Mouse (Mus musculus) midbrain, embryonic 15.5 days (tissue): ENCODE data around the gene Chn2. TPM values are rescaled to one million over a fixed set of nuclear protein-coding genes. Genes with fewer than 3 reads are reported as not detected.

Experiments
- ATAC-seq: fragments of 200-750 bp; cut with Nextera tagmentation; replicated peaks from 2 replicates; pipeline ENCODE4 v1.8.0; 2017; ENCODE audit warnings: moderate TSS enrichment
- H3K27ac ChIP-seq: fragments of 300-500 bp; sonication (generic); 2 replicates; pipeline ENCODE4 v1.5.1; 2015; ENCODE audit warnings: mild to moderate bottlenecking, inconsistent platforms
- H3K27me3 ChIP-seq: fragments of 300-500 bp; sonication (generic); replicated peaks from 2 replicates; pipeline ENCODE4 v1.6.1; 2015; ENCODE audit warnings: inconsistent platforms
- H3K36me3 ChIP-seq: fragments of 300-500 bp; sonication (generic); replicated peaks from 2 replicates; pipeline ENCODE4 v1.6.1; 2015; ENCODE audit warnings: inconsistent platforms
- H3K4me1 ChIP-seq: fragments of 300-500 bp; sonication (generic); 2 replicates; pipeline ENCODE4 v1.6.1; 2015; ENCODE audit warnings: inconsistent platforms
- H3K4me2 ChIP-seq: fragments of 300-500 bp; sonication (generic); 2 replicates; pipeline ENCODE4 v1.6.1; 2015; ENCODE audit warnings: inconsistent platforms, mild to moderate bottlenecking, moderate library complexity
- H3K4me3 ChIP-seq: fragments of 300-500 bp; sonication (generic); 2 replicates; pipeline ENCODE4 v1.5.1; 2015; ENCODE audit warnings: mild to moderate bottlenecking, inconsistent platforms
- H3K9ac ChIP-seq: fragments of 300-500 bp; sonication (generic); 2 replicates; pipeline ENCODE4 v1.6.1; 2015; ENCODE audit warnings: mild to moderate bottlenecking, inconsistent platforms
- H3K9me3 ChIP-seq: fragments of 300-500 bp; sonication (generic); 2 replicates; pipeline ENCODE4 v1.6.1; 2016; ENCODE audit warnings: inconsistent platforms
- WGBS: fragments of 180-500 bp; shearing (Covaris S2); methylation state at CpG from one replicate; pipeline ENCODE4 v1.1.7; 2015; ENCODE audit warnings: mixed read lengths; 5-methylcytosine and 5-hydroxymethylcytosine counted together
- polyA plus RNA-seq: library from polyadenylated mRNA; unstranded; fragments of >200 nt; fragmentation: Nextera tagmentation; extraction: Ambion mirVana; gene quantifications from 2 replicates; pipeline ENCODE4 v1.2.1, GENCODE M21; 2015

Chn2 gene
- polyA plus RNA-seq, 1 experiment from 2014 or later, result 37.5 TPM

DNA sequence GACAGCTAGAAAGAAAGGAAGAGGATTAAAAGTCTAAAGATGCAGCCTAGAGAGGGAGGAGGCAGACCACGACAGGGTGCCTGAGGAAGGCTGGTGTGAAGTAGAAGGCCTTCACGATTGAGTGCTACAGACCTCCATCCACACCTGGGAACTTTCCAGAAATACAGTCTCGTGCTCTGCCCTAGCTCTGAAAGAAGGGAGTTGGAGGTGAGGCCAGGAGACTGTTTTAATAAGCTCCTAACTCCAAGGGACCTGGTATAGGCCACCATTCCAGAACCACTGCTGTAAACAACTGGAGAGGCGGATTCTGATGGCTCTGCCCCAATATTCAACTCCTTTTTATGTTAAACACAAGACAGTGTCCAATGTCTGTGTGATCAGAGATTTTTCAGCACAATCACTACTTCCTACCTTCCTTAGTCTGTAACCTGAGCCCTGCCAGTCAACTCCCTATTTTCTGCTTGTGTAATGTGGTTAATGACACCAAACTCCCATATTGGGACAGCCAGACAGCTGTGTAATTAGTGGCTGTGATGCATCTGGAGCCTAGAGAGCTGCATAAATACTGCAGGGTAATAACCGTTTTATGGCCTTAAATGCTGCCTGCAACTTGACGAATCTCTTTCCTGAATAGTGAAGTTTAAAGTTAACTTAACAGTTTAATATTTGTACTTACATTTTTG lies 109.6 kb downstream of the Chn2 start:
- H3K4me1 ChIP-seq, result no peaks in the 10 kb centered on the region
- ATAC-seq, result no peak
- H3K4me3 ChIP-seq, result no peak overlapping the region
- H3K27me3 ChIP-seq, result no peaks in the 10 kb centered on the region
- H3K9me3 ChIP-seq, result no peaks in the 10 kb centered on the region
- no peak overlapping the region for H3K4me2 ChIP-seq
- H3K9ac ChIP-seq, result no peak overlapping the region
- H3K36me3 ChIP-seq, result no peaks in the 10 kb centered on the region
- 63% methylated on average over 6 of the region's 6 CpGs for WGBS
- no peak overlapping the region for H3K27ac ChIP-seq

DNA sequence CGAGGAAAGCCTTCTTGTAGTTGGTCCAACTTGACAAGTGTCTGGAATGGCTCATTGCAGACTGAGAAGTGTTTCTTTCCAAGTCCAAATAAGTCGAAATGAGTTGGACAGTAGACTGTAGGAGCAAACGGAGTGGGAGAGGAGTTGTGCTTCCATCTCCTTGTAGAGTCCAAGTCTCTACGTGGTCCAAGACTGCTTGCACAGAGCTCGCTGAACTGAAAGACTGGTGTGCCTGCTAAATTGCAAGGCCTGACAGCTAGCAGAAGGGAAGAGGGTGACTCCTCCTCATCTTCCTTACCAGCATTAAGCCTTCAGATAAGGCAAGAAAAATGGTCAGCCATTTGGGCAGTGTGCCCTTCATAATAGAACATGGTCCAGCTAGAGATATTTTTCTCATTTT lies 111.5 kb downstream of the Chn2 start:
- WGBS, result 90% methylated on average over 5 of the region's 5 CpGs
- Histone ChIP-seq H3K27me3 (no peaks in the 10 kb centered on the region), H3K4me3 (no peak overlapping the region), H3K36me3 (no peaks in the 10 kb centered on the region), H3K9ac (no peak overlapping the region), H3K27ac (no peak overlapping the region), H3K9me3 (no peaks in the 10 kb centered on the region), H3K4me2 (no peak overlapping the region), H3K4me1 (no peaks in the 10 kb centered on the region)
- ATAC-seq, result no peak

DNA sequence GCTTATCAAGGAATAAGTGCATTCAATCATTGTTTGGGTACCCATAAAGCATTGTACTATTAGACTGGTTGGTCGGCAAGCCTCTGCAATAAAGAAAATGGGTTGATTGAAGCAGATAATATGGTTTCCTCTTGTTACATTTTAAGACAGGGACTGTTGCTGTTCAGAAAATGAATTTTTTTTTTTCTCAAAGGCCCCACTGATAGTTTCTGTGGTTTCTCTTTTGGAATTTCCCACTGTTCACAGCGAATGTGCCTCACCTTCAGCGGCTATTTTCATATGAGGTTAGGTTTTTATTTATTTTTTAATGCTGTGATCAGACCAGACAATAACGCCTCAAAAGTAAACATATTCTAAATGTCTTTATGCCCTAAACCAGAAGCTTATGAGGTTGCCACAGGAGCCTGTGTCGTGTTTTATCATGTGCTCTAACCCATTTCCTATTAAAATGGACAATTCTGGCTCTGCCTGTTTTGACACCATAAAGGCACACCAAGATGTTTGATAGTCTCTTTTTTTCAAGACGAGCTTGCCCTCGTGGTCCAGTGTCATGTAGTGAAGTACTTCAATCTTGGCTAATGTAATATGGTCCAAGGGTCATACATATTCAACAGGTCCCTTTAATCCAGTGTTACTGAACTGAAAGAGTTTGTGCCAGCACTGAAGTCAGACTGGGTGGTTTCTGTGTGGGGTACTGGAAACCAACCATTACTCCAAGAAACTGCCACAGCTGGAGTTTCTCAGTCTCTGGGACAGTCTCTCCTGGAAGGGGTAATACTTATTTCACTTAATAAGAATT lies 112.3 kb downstream of the Chn2 start:
- Histone ChIP-seq H3K27ac (no peak overlapping the region), H3K27me3 (no peaks in the 10 kb centered on the region), H3K4me3 (no peak overlapping the region), H3K4me1 (no peaks in the 10 kb centered on the region), H3K4me2 (no peak overlapping the region), H3K9me3 (no peaks in the 10 kb centered on the region), H3K9ac (no peak overlapping the region), H3K36me3 (no peaks in the 10 kb centered on the region)
- 67% methylated on average over 7 of the region's 7 CpGs for WGBS
- ATAC-seq, result no peak

DNA sequence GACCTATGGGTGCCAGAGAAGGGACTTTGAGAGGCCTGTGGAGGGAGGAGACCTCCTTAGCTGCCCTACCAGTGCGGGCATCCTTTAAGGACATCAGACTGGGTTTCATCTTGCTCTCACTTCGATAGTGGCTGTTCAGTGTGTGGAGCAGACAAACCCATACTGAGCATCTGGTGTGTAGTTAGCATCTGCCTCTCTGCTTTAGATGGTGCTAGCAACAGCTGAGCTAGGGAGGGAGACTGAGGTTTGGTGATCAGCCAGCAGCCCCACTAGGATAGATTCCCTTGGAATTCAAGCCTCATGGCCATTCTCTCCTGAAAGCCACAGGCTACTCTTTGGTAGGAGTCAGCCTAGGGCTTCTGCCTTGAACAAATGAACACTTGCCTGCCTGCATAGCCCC lies 117.7 kb downstream of the Chn2 start:
- H3K9ac ChIP-seq, result no peak overlapping the region
- H3K4me1 ChIP-seq, result no peaks in the 10 kb centered on the region
- no peak overlapping the region for H3K27ac ChIP-seq
- no peak overlapping the region for H3K4me3 ChIP-seq
- H3K36me3 ChIP-seq, result no peaks in the 10 kb centered on the region
- H3K4me2 ChIP-seq, result no peak overlapping the region
- no peaks in the 10 kb centered on the region for H3K27me3 ChIP-seq
- no peak for ATAC-seq
- WGBS, result 83% methylated on average over 2 of the region's 2 CpGs
- no peaks in the 10 kb centered on the region for H3K9me3 ChIP-seq

DNA sequence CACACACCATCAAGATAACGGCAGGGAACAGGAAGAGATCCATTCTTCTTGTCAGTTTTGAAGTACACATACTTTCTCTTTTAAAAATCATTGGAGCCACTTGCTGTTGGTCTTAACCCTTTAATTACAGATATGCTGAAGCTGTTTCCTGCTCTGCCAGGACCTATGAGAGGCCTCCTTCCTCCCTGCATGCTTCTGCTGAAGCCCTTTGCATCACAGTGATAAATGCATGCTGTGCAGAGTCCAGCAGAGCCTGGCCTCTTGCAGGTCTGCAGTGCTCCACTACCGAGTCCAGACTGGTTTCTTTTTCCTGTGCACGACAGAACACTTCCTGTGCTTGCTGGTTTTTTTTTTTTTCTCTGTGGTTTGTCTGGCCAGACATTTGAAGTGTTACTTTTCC lies 119.0 kb downstream of the Chn2 start:
- H3K9me3 ChIP-seq, result no peaks in the 10 kb centered on the region
- H3K4me3 ChIP-seq, result no peak overlapping the region
- H3K4me1 ChIP-seq, result no peaks in the 10 kb centered on the region
- 60% methylated on average over 3 of the region's 3 CpGs for WGBS
- ATAC-seq, result no peak
- no peaks in the 10 kb centered on the region for H3K36me3 ChIP-seq
- no peak overlapping the region for H3K4me2 ChIP-seq
- H3K9ac ChIP-seq, result no peak overlapping the region
- H3K27me3 ChIP-seq, result no peaks in the 10 kb centered on the region
- no peak overlapping the region for H3K27ac ChIP-seq

DNA sequence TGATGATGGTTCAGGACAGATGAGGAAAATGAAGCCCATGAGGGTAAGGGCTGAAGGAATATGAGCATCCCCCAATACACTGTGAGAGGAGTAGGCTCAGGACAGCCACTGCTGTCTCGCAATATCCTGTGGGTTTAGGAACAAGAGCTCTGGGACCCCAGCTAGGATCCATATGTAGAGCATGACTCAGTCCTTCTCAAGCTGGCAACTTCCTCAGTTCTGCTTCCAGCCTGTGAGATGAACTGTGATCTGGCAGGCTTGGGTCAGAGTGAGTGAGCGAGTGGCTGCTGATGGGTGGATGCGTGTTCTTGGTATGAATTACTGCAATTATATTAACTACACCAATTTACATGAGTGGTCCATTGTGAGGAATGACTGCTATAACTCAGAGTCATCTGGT lies 121.3 kb downstream of the Chn2 start:
- no peak for ATAC-seq
- no peaks in the 10 kb centered on the region for H3K9me3 ChIP-seq
- no peaks in the 10 kb centered on the region for H3K36me3 ChIP-seq
- H3K4me1 ChIP-seq, result no peaks in the 10 kb centered on the region
- no peak overlapping the region for H3K4me3 ChIP-seq
- H3K4me2 ChIP-seq, result no peak overlapping the region
- H3K27me3 ChIP-seq, result no peaks in the 10 kb centered on the region
- 91% methylated on average over 3 of the region's 3 CpGs for WGBS
- H3K27ac ChIP-seq, result no peak overlapping the region
- H3K9ac ChIP-seq, result no peak overlapping the region

DNA sequence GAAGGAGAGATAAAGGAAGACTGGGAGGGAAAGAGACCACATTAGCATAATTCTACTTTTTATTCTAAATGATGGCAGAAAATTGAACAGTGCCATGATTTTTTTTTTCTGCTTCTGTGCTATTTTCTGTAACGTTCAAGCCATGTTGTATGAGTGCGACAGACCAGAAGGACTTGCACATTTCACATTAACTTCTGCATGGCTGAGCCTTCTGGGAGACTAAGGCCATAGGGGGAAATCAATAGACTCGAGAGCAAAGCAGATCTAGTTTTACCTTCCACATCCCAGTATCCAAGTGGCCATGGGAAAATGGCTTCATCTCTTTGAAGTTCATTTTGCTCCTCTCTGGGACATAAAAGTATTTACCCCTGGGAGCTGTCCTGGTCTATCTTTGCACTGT lies 121.9 kb downstream of the Chn2 start:
- no peaks in the 10 kb centered on the region for H3K27me3 ChIP-seq
- no peaks in the 10 kb centered on the region for H3K4me1 ChIP-seq
- no peaks in the 10 kb centered on the region for H3K9me3 ChIP-seq
- H3K4me3 ChIP-seq, result no peak overlapping the region
- WGBS, result 69% methylated on average over 3 of the region's 3 CpGs
- H3K36me3 ChIP-seq, result no peaks in the 10 kb centered on the region
- no peak for ATAC-seq
- H3K9ac ChIP-seq, result no peak overlapping the region
- no peak overlapping the region for H3K4me2 ChIP-seq
- no peak overlapping the region for H3K27ac ChIP-seq

DNA sequence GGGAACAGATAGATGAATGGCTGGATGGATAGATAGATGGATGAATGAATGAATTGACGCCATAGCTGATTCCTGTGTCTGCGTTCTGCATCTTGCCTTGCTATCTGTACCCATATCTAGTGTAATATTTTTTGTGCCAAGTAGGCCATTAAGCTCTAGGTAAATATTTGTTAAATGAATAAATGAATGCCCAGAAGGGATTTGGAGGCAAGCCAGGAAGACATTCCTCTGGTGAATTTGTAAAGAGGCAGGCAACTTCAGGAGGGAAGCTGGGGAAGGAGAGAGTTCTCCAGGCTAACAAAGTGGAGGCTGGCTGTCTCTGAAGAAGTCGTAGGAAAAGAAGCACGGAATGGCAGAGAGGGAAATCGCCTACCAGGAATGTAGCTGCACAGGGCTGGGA lies 123.0 kb downstream of the Chn2 start:
- H3K9me3 ChIP-seq, result no peaks in the 10 kb centered on the region
- no peaks in the 10 kb centered on the region for H3K36me3 ChIP-seq
- no peaks in the 10 kb centered on the region for H3K27me3 ChIP-seq
- no peak overlapping the region for H3K4me3 ChIP-seq
- no peak for ATAC-seq
- no peak overlapping the region for H3K4me2 ChIP-seq
- no peak overlapping the region for H3K9ac ChIP-seq
- H3K4me1 ChIP-seq, result no peaks in the 10 kb centered on the region
- H3K27ac ChIP-seq, result no peak overlapping the region
- WGBS, result 83% methylated on average over 5 of the region's 5 CpGs

DNA sequence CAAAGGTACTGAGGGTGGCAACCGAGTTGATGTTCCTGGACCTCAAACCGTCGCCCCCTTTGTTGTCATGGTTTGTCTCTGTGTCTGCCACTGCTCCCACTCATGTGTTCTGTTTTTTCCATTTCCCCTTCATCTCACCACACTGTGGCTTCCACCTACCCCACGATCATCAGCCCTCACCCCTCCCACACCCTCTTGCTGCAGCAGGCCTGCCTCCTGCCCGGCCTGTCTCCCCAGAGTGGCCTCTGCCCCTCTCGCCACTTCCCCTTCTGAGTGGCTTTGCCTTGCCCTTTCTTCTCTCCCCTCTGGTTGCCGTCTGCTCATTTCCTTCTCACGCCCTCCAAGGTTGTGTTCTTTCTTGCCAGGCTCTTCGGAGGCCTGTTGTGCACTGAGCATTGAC lies 123.4 kb downstream of the Chn2 start:
- 87% methylated on average over 9 of the region's 9 CpGs for WGBS
- H3K9me3 ChIP-seq, result no peaks in the 10 kb centered on the region
- no peaks in the 10 kb centered on the region for H3K27me3 ChIP-seq
- H3K4me1 ChIP-seq, result no peaks in the 10 kb centered on the region
- no peak overlapping the region for H3K4me3 ChIP-seq
- H3K4me2 ChIP-seq, result no peak overlapping the region
- no peak overlapping the region for H3K9ac ChIP-seq
- no peaks in the 10 kb centered on the region for H3K36me3 ChIP-seq
- ATAC-seq, result no peak
- no peak overlapping the region for H3K27ac ChIP-seq

DNA sequence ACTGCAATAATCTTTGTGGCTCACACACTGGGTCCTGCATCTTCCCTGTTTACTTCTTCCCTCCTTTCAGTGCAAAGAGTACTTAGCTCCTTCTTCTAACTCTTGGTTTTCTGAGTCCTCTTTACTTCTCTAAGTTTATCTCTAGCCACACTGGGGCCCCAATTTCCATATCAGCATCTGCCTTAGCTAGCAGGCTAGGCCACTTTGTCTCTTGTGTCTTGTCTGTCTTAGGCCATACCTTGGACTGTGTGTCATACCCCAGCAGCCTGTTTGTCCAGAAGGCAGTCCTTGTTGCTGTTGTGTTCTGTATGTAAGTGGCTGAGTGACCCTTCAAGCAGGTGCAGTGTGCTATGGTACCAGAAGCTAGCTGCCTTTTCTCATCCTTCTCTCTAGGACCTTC lies 124.3 kb downstream of the Chn2 start:
- no peaks in the 10 kb centered on the region for H3K4me1 ChIP-seq
- no peak overlapping the region for H3K27ac ChIP-seq
- H3K4me2 ChIP-seq, result no peak overlapping the region
- no peak for ATAC-seq
- H3K9ac ChIP-seq, result no peak overlapping the region
- no peaks in the 10 kb centered on the region for H3K9me3 ChIP-seq
- no peak overlapping the region for H3K4me3 ChIP-seq
- H3K36me3 ChIP-seq, result no peaks in the 10 kb centered on the region
- H3K27me3 ChIP-seq, result no peaks in the 10 kb centered on the region

DNA sequence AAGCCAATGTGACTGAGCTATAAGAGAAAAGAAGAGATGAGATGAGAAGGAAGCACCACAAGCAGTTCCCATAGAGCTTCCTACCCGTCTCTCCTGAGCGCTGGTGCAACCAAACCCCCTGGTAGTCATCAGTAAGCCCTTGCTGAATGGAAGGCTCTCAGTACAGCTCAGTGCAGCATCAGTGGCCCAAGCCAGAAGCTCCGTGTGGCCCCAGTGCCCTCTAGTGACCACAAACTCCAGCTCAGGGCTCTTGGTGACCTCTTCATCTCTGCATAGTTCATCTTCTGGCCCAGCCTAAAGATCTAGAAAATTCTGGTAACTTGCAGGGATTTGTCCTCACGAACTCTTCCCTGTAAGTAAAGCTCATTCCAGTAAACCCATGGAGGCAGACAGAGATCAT lies 125.4 kb downstream of the Chn2 start:
- no peaks in the 10 kb centered on the region for H3K4me1 ChIP-seq
- H3K27me3 ChIP-seq, result no peaks in the 10 kb centered on the region
- WGBS, result 44% methylated on average over 4 of the region's 4 CpGs

DNA sequence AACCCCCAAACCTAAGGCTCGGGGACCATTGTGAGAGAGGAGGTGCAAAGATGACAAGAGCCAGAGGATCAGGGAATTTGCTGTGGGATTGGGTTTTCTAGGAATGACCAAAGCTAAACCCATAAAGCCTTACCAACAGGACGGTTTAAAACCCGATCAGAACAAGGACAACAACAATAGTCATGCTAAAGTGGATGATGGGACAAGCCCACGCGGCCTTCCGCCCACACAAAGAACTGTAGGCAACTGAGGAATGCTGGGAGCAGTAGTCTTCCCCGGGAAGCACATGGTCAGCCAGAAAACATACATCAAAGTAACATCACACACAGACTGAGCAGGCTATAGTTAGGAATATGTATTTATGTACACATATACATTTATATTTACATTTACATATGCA lies 125.9 kb downstream of the Chn2 start:
- H3K27me3 ChIP-seq, result no peaks in the 10 kb centered on the region
- H3K9ac ChIP-seq, result no peak overlapping the region
- H3K27ac ChIP-seq, result no peak overlapping the region
- H3K4me1 ChIP-seq, result peaks cover under 1% of the 10 kb centered on the region; the same call in 1 of the 2 replicates
- no peaks in the 10 kb centered on the region for H3K36me3 ChIP-seq
- WGBS, result 82% methylated on average over 7 of the region's 7 CpGs
- no peak for ATAC-seq
- no peaks in the 10 kb centered on the region for H3K9me3 ChIP-seq
- H3K4me2 ChIP-seq, result no peak overlapping the region
- H3K4me3 ChIP-seq, result no peak overlapping the region

More for the DNA sequence above, 125.4 kb downstream of the Chn2 start:
- Histone ChIP-seq H3K9ac (no peak overlapping the region), H3K36me3 (no peaks in the 10 kb centered on the region), H3K4me3 (no peak overlapping the region), H3K27ac (no peak overlapping the region), H3K4me2 (no peak overlapping the region), H3K9me3 (no peaks in the 10 kb centered on the region)
- no peak for ATAC-seq

DNA sequence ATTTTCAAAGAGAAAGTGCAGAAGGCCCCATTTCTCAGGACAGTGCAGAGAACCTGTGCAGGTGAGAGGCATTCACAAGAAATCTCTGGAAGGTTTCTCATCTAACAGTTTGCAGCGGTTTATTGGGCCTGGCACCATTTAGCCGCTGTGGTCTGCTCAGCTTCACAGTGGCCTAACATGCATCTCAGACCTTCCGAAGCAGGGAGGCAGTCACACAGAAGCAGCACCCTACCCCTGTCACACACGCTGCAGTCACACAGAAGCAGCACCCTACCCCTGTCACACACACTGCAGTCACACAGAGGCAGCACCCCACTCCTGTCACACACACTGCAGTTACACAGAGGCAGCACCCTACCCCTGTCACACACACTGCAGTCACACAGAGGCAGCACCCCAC lies 126.5 kb downstream of the Chn2 start:
- Histone ChIP-seq H3K36me3 (no peaks in the 10 kb centered on the region), H3K9me3 (no peaks in the 10 kb centered on the region), H3K4me2 (no peak overlapping the region), H3K4me1 (peaks cover 4% of the 10 kb centered on the region; the same call in 1 of the 2 replicates), H3K9ac (no peak overlapping the region), H3K27ac (no peak overlapping the region), H3K27me3 (no peaks in the 10 kb centered on the region), H3K4me3 (no peak overlapping the region)
- 92% methylated on average over 4 of the region's 4 CpGs for WGBS
- ATAC-seq, result no peak
